Mouse (Mus musculus) left cerebral cortex, postnatal 36 days (tissue): ENCODE results near the gene Gabbr2. TPM values are rescaled to one million over a fixed set of nuclear protein-coding genes. Genes with fewer than 3 reads are reported as not detected.

ENCODE experiments used
- DNase-seq, 2 experiments: peaks; one replicate each; pipeline ENCODE4 v3.0.0; 2021 to 2022; ENCODE audit warnings: low spot score in 2 of 2, mixed read lengths in 1 of 2
- intact Hi-C: fragments of 180-260 bp; cut with DNase I; formaldehyde crosslinking; loops from one replicate; pipeline ENCODE4 v1.15.1; 2025
- total RNA-seq, 2 experiments: library from RNA; stranded (reverse); gene quantifications; 2 replicates each; pipeline ENCODE4 v1.2.3; 2021

Gabbr2 gene
- total RNA-seq, 2 experiments from 2014 or later: 253 to 276 TPM

DNA sequence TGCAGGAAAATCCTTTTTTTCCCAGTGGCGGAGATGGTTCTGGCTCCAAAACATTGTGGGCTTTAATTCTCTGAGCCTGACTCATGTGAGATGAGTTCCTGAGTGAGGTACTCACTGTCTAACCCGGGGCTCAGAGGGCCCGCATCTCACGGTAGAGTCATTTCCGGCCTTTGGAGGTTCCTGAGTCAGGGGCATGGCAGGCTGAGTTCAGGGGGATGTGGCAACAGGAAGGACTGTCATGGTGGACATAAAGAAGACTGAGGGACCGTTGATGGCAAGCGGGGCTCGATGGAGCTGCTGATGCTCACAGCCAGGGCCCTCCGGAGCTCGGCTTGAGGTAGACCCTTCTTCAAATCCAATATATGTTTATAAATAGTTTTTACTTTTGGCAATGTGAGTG lies 288.5 kb downstream of the Gabbr2 start:
- DNase-seq: no peak
- intact Hi-C loops: no loop called here

DNA sequence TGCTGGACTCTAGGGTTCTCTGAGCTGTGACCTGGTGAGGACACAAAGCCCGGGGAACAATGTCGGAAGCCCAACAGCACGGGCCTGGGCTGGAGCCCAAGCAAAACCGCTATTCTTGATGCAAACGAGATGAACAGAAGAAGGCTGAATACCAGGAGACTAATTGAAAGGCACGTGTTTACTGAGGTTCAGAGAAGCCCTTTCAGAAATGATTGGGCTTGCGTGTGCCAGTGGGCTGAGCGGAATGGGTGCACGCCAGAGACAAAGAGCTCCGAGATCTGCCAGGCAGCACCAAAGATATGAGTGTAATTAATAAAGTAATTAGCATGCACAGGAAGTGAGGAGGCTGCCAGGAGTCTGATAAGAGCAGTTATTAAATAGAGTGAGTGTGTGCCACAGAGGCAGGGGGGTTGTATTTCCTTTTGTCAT lies 291.4 kb downstream of the Gabbr2 start:
- intact Hi-C loops: no loop called here
- DNase-seq: no peak

DNA sequence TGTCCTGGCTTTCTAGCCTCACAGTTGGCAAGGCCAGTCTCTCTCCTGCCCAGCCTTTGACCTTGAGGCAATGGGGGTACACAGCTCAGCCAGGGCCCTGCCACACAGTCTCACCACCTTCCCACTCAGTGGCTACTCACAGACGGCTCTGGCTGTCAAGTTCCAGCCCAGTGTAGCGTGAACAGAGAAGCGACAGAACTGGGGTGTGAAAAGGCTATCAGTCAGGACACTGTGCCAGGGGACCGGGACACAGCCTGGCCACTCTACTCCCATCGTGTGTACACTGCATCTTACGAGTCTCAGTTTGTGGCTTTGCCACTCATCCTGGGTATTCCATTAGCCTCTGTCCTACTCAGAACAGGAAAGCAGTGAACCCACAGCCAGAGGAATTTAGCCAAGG lies 295.2 kb downstream of the Gabbr2 start:
- DNase-seq: no peak
- intact Hi-C loops: no loop called here

DNA sequence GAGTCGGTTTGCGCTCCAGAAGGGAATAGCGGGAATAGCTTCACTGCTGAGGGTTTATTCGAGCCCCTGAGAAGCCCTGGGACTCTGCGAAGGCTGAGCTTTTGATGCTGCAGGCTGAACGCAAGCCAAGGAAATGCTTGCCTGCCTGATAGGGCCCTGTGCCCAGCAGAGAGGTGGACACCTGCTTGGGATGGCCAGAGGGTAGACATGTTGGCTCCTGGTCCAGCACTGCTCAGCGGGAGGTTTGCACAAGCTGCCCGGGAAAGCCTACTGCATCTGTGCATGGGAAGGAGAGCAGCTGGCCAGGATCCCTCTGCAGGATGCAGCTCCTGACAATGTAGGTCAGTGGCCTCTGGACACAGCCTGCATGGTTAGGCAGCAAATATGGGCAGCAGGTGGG lies 301.1 kb downstream of the Gabbr2 start:
- intact Hi-C loops: no loop called here

DNA sequence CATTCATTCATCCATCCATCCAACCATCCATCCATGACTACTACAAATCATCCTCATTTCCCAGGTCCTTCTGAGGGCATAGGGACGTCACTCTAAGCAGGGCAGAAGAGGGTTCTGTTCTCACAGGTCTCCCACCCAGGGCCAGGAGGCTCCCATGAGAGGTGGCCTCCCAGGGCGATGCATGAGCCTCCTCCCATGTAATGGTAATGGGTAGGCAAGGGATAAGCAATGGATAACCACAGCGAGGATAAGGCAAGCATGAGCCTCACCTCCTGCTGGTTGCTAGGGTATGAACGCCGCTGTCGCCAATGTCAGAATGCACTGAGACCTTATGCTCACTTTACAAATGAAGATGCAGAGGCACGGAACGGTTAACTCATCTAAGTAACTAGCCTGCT lies 301.7 kb downstream of the Gabbr2 start:
- no peak for DNase-seq
- intact Hi-C loops: no loop called here

More for the DNA sequence above, 301.1 kb downstream of the Gabbr2 start:
- peak in 1 of 2 experiments; percentile 36 for DNase-seq

DNA sequence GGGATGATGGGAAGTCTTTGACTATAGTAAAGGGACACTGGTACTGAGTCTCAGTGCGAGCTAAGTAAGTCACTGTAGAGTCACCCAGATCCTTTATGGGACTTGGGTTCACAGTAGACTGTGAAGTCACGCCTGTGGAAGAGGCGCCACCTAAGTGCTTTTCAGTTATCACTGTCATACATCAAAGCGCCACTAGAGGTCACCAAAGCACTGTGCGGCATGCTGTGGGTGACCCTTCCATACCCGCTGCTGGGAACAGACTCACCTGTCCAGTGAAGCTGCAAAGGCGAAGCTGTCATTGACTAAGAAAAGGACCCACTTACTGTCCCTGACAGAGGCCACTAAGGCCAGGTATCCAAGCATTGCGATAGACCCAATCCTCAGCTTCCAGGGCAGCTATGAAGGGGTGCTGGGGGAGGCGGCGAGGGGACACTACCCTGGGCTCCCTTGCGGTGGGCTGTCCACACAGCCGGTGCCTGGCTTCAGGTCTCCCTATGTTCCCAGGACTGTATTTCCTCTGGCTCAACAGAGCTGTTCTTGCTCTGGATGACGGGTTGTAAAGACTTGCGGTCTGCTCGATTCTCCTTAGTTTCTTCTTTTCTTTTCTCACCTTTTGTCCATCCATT lies 302.2 kb downstream of the Gabbr2 start:
- intact Hi-C loops: loop anchor here (2.0 to 5.0 kb wide), 3 partner anchors 303 to 347 kb away; partner anchors contain the start of gene Gabbr2
- DNase-seq: peak; percentile 69 to 77

DNA sequence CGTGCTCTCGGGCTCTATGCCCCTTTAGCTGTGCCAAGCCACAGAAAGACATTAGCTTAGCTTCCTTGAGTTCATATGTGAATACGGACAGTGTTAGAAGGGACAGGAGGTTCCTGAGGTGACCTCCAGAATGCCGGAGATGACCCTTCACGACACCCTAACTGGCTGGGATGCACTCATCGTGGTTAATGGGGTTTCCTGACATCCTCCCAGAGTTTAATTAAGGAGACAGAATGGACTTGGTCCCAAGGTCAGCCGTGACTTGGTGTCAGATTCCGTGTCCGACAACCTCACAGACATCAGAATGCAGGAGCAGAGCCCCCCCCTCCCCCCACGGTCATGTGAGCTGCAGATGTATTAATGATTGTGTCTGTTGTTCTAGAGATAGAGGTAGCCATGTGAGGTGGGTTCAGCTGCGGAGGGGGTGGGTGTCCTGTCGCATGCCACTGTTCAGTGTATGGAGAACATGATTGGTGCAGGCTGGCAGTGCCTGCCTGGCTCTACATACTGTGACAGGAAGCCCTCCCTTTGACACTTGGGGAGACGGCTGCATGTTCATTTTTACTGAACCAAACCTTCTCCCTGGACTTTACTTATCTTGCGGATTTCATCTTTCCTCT lies 303.4 kb downstream of the Gabbr2 start:
- intact Hi-C loops: loop anchor here (2.0 to 5.0 kb wide), 3 partner anchors 304 to 348 kb away; partner anchors contain the start of gene Gabbr2
- no peak for DNase-seq

DNA sequence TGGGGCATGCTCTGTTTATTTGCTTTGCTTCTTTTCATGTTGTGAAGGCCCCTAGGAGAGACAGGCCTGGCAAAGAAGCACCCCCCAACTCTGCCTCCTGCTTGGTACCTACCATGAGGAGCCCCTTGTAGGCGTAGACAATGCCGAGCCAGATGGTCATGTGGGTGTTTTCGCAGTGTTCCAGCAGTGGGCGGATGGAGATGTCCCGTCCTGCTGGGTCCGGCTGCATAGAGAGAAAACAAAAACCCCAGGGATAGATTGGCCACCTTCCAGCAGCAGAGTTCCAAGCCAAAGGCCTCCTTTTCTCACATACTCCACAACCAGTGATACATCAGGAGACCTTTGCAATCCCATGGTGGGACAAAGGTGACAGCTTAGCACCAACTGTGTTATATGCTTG lies 307.5 kb downstream of the Gabbr2 start:
- peak; percentile 86 to 87 for DNase-seq
- intact Hi-C loops: no loop called here

DNA sequence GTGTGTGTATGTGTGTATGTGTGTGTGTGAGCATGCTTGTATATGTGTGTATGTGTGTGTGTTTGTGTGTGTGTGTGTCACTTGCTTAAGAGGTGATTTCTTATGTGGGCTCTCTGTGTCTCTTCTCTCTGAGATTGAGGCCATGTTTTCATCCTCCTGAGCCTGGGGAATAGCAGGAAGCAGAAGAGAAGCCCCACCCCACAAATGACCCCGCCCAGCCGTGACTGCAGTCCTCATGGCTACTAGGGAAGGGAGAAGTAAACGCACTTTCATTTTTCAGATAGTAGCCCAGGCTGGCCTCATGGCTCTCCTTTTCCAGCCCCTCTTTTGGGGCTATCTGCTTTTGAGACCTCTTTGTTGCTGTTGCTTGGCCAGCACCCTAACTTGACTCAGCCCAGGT lies 315.0 kb downstream of the Gabbr2 start:
- DNase-seq: no peak
- intact Hi-C loops: no loop called here

DNA sequence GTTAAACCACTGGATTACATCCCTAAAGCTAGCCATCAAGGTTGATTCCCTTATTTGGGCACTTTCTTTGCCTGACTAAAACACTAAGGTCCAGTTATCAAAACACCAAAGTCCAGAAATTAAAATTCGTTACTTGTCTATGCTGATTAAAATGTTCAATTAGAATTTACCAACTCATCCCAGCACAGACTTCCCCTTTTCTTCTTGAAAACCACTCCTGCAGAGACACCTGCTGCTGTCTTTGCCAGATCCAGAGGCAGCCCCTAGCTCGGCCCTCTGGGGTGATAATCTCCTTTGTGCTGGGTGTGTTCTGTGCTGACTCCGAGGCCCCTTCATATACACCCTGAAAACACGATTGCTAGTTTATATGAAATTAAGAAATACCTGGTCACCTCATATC lies 315.7 kb downstream of the Gabbr2 start:
- intact Hi-C loops: no loop called here
- DNase-seq: no peak

DNA sequence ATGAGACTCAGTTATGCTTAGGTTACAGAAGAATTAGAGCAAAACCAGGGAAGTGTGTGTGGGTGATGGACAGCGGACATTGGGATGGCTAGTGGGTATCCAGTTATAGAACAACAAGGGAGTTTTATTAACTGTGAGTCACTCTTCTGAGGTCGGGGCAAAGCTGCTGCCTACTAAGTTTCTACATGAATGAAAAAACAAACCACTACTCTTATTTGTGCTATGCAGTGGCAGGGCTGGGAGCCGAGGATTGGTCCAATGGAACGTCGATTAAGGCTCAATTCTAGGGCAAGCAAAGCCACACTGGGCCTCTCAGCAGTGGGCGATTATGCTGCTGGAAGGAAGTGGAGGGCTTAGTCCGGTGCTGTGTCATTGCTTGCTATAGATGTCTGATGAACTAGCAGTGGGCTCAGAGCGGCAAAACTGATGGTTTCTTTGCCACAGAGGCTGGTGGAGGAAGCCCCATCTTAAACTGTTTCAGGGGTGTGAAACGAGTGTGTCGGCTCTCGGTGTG lies 316.3 kb downstream of the Gabbr2 start:
- DNase-seq: no peak
- intact Hi-C loops: no loop called here

DNA sequence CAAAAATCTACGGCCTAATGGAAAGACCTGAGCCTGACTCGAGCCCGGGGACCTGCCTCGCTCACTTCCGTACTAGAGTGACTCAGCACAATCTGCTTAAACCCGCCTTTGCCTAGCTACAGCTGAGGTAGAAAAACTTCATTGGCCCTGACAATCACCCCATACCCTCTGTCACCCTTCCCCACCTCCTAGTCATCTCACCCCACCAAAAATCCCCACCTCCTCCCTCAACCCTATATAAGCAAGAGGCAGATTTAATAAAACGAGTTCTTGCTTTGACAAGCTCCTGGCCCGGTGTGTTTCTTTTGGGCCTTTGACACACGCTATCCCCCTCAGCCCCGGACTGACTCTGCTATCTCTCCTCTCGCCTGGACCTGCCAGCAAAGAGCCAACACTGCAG lies 323.1 kb downstream of the Gabbr2 start:
- intact Hi-C loops: no loop called here
- DNase-seq: no peak

DNA sequence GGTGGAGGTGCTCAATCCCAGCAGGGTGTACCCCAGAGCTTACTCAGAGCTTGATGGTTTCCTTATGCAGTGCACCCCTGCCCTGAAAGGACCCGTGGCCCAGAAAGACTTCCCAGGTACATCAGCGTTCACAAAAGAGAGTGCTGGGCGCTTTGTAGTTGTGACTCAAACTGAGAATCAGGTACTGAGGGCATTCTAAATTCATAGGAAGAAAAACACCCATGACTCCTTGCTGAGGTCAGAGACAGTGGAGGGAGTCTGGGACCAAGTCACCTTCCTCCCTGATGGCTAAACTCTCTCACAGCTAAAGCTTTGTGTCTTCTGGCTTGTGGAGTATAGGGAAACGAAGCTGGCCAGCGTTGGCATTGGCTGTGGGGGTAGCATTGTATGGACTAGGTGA lies 325.3 kb downstream of the Gabbr2 start:
- intact Hi-C loops: no loop called here
- DNase-seq: no peak

DNA sequence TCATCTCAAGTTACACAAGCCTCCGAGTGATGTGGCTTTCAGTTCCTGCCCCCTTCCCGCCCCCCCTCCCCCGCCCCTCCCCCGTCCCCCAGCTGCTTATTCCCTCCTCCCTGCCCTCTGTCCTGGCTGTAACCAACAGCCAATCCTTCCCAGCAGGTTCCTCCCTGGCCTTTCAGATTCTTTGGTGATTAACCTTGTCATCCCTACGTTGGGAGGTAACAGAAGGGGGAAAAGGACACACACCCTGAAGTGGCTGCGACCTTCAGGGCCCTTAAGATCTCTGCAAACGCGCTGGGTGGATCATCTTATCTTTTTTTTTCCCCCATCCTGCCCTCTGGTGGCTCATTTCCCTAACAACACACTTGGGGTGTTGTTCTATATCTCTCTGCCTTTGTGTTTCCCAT lies 326.3 kb downstream of the Gabbr2 start:
- DNase-seq: no peak
- intact Hi-C loops: no loop called here

DNA sequence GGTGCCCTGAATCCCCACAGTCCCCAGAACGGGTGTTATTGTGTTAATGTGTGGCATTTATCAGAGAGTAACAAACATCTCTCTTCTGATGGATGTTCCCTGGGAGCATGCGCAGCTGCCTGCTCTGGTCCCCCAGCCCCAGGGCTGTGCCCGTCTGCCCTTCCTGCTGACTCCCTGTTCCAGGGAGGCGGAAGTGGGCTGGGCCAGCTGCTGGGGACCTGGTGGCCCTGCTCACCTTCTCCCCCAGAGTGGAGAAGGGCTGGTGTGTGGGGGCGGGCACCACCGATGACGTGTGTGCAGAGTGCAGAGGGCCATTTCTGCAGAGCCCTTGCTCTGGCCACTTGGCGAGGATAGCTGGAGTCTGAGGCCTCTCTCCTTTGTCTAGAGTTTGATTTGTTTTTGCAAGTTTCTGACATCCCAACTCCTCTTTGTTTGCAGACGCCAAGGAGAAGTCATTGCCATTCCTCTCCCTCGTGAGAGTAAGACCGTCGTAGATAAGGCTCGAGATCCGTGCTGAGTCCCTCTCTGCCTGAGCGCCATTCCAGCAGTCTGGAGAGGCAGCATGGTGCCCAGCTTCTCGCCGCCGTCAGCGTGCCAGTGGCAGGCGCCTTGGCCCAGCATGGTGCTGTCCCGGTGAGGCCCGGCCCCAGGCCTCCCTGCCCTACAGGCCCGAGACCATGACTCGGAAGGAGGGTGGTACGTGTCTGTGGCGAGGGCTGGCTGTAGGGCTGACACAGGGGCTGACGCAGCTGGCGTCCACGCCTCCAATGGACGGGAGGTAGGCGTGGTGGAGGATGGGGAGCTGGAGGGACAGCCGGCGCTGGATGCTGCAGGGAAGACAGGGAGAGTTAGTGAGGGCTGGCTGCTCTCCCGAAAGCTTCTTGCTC lies 327.3 kb downstream of the Gabbr2 start:
- intact Hi-C loops: no loop called here

DNA sequence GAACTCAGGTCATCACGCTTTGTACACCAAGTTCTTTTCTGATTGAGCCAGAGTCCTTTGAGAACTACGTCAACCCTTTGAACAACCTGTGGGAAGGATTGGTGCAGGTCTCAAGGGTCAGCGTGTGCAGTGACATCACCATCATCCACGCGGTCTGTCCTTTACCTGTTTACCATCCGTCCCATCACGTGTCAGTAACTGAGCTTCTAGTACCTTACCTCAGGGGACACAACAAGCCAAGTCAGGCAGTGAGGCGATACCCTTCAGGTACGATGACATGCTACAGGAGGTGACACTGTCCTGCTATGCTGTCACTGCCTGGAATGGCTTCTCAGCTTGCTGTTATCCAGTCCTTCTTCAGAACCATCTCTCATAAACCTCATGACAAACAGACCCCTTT lies 330.2 kb downstream of the Gabbr2 start:
- intact Hi-C loops: no loop called here
- DNase-seq: no peak

More for the DNA sequence above, 327.3 kb downstream of the Gabbr2 start:
- DNase-seq: peak; percentile 50 to 54

DNA sequence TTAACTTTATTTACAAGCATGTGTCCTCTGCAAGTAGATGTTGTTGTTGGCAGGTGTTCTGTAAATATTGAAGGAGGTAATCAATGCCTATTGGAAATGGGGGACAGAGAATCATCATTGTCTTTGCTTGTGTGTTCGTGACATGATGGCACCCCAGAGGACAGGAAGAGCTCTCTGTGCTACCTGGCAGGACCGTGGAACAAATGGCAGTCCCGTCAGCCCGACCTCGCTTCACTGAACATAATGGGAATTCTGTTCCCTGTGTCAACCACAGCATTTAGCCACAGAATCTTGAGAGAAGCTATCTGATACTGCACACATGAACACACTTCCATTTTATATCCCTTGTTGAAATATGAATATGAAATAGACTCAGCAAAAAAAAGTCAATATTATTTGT lies 332.7 kb downstream of the Gabbr2 start:
- intact Hi-C loops: loop anchor here (5.0 to 10.0 kb wide), 2 partner anchors 152 to 274 kb away; partner anchors contain the start of gene Trmo

DNA sequence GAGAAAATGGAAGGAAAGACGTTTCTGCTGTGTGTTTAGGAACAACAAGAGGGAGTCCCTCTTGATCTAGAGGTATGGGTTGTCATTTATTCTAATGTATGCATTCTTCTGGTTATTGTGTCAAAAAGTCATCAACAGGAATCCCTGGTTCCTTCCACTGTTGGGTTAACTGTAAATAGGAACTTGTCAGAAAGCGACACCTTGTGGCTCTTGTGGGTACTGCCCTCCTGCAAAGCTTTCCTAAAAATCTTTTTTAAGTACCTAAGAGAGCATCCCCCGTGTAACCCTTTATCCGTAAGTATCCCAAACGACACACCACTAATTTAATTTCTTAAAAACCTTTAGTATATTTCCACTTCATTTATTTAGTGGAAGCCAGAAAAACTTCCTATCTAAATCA lies 334.6 kb downstream of the Gabbr2 start:
- intact Hi-C loops: loop anchor here (5.0 to 10.0 kb wide), 2 partner anchors 150 to 272 kb away; partner anchors contain the start of gene Trmo
- DNase-seq: peak; percentile 48 to 66

More for the DNA sequence above, 332.7 kb downstream of the Gabbr2 start:
- DNase-seq: no peak

DNA sequence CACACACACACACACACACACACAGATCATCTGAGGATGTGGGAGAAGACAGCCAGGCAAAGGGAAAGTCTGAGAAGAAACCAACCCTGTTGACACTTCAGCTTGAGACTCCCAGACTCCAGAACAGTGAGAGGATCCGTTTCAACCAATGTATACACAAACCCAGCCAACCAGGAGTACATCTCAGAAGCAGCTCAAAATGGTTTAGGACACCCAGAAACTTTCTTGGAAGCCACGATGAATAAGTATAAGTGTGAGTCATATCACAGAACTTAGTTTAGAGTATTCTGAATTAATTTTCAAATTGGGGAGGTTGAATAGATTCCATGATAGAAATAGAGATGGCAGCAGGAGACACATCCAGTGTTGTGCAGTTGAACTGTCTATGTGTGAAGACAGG lies 335.7 kb downstream of the Gabbr2 start:
- no peak for DNase-seq

DNA sequence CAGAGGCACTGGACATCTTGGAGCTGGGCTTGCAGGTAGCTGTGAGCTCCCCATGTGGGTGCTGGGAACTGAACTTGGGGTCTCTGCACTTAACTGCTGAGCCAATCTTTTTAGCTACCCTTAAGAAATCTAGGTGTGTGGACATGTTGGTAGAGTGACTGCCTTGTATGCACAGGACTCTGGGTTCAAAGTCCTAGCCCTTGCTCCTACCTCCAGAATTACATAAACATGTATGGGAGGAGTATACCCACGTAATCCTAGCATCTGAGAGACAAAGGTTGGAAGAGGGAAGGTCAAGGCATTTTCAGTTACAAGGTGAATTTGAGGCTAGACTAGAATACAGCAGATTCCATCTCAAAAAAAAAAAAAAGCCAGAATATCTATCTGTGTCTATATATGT lies 336.4 kb downstream of the Gabbr2 start:
- DNase-seq: no peak
- intact Hi-C loops: loop anchor here (5.0 to 10.0 kb wide), 2 partner anchors 148 to 270 kb away; partner anchors contain the start of gene Trmo

More for the DNA sequence above, 335.7 kb downstream of the Gabbr2 start:
- intact Hi-C loops: loop anchor here (1.0 to 10.0 kb wide), 3 partner anchors 45 to 271 kb away; partner anchors contain the start of gene Trmo
